ENCODE assay signal across 8 mouse cellular contexts in genomic region chr11:50587787-50588186, GRCm38 (mm10). TPM values are rescaled to one million over a fixed set of nuclear protein-coding genes. Genes with fewer than 3 reads are reported as not detected.
DNase-seq lines count a peak whose midpoint lies in the region; ATAC-seq and TF ChIP-seq lines count a peak whose summit lies in the region.

No protein-coding gene starts in this region.

- TF ChIP-seq CTCF in G1E (IDR thresholded peaks at IDR 0.05; ENCODE audit: low read depth, low read length) = peak; percentile 40; the same call in 1 of the 2 replicates

- no peak overlapping the region for H3K4me2 ChIP-seq in kidney, embryonic 15.5 days
- no peak overlapping the region for H3K4me2 ChIP-seq in neural tube, embryonic 12.5 days (replicated peaks)

- H3K9me3 ChIP-seq in kidney, embryonic 15.5 days (replicated peaks) = no peaks in the 10 kb centered on the region
- peaks cover 56% of the 10 kb centered on the region for H3K9me3 ChIP-seq in G1E (replicated peaks)
- no peaks in the 10 kb centered on the region for H3K9me3 ChIP-seq in neural tube, embryonic 12.5 days

- WGBS in kidney, embryonic 15.5 days = 20% methylated on average over 3 of the region's 3 CpGs
- 13% methylated on average over 3 of the region's 3 CpGs for WGBS in neural tube, embryonic 12.5 days

- no peak overlapping the region for H3K4me3 ChIP-seq in kidney, embryonic 15.5 days (replicated peaks)
- no peak overlapping the region for H3K4me3 ChIP-seq in G1E (ENCODE audit: low read depth, low read length)
- H3K4me3 ChIP-seq in neural tube, embryonic 12.5 days = no peak overlapping the region

- no peak overlapping the region for H3K27ac ChIP-seq in kidney, embryonic 15.5 days
- no peak overlapping the region for H3K27ac ChIP-seq in neural tube, embryonic 12.5 days

- DNase-seq in kidney, adult 11 months = peak; percentile 8
- DNase-seq in G1E (ENCODE audit: low spot score) = no peak
- DNase-seq in brain, adult 2 months (ENCODE audit: low read depth, low spot score) = peak; percentile 39
- peak; percentile 44 to 51 for DNase-seq in frontal cortex, postnatal 25 days (ENCODE audit: low spot score in 2 of 2)
- DNase-seq in left cerebral cortex, adult 18-20 months (ENCODE audit: low spot score in 2 of 2) = peak; percentile 52 to 59

- H3K9ac ChIP-seq in kidney, embryonic 15.5 days = no peak overlapping the region
- no peak overlapping the region for H3K9ac ChIP-seq in neural tube, embryonic 12.5 days

- ATAC-seq in kidney, embryonic 15.5 days (replicated peaks; ENCODE audit: low FRiP score) = no peak
- no peak for ATAC-seq in G1E (ENCODE audit: extremely low read depth, insufficient number of reproducible peaks, low FRiP score, poor library complexity, severe bottlenecking)
- ATAC-seq in neural tube, embryonic 12.5 days (ENCODE audit: low FRiP score, low read depth) = 0 out of 2 replicates have a peak, but pooled peaks have one; percentile 37
- ATAC-seq in activated CD4-positive, CD25-positive, alpha-beta regulatory T cell, adult 4 months = no peak

- H3K27me3 ChIP-seq in kidney, embryonic 15.5 days = no peaks in the 10 kb centered on the region
- no peaks in the 10 kb centered on the region for H3K27me3 ChIP-seq in G1E (ENCODE audit: insufficient read depth, low read length)
- no peaks in the 10 kb centered on the region for H3K27me3 ChIP-seq in neural tube, embryonic 12.5 days (replicated peaks)

- 0 out of 2 replicates have a peak, but pooled peaks cover 3% of the 10 kb centered on the region for H3K4me1 ChIP-seq in kidney, embryonic 15.5 days
- H3K4me1 ChIP-seq in G1E (ENCODE audit: insufficient read depth, low read depth, low read length) = no peaks in the 10 kb centered on the region
- H3K4me1 ChIP-seq in neural tube, embryonic 12.5 days = no peaks in the 10 kb centered on the region; the same call in 1 of the 2 replicates

- no peaks in the 10 kb centered on the region for H3K36me3 ChIP-seq in kidney, embryonic 15.5 days
- no peaks in the 10 kb centered on the region for H3K36me3 ChIP-seq in G1E (replicated peaks)
- no peaks in the 10 kb centered on the region for H3K36me3 ChIP-seq in neural tube, embryonic 12.5 days

RNA-seq across cellular contexts. Expression of gene Adamts2, which starts 14.1 kb away (rescaled TPM):
- polyA plus RNA-seq in kidney, embryonic 15.5 days (2015; fragmentation: Nextera tagmentation; extraction: Ambion mirVana) = 4.7 and 5.8 TPM in 2 replicates
- not detected in 2 replicates for total RNA-seq in G1E (2014; fragmentation: Nextera tagmentation)
- under 0.01 and 0.05 TPM in 2 replicates for total RNA-seq in G1E (2017)
- polyA plus RNA-seq in G1E (2012) = not detected in 2 replicates
- total RNA-seq in left cerebral cortex, adult 18-20 months (2021) = 10 to 100 TPM in 1 of 2 experiments, 1 to 10 TPM in 1; 9.9 to 12.1 TPM
- 2.7 and 3.3 TPM in 2 replicates for polyA plus RNA-seq in neural tube, embryonic 12.5 days (2016; fragmentation: Nextera tagmentation; extraction: Ambion mirVana)
- polyA plus RNA-seq in activated CD4-positive, CD25-positive, alpha-beta regulatory T cell, adult 4 months (2017; shearing (Covaris generic)) = not detected
